Mouse (Mus musculus) E14TG2a.4 (cell line): Measurements from ENCODE around the gene Armc3.
A peak's percentile ranks its signal among the peaks of the same experiment; 100 is the strongest.

Experiments
- CTCF ChIP-seq: conservative IDR thresholded peaks from 2 replicates; pipeline ENCODE4 v1.5.1; 2014; ENCODE audit warnings: low read length
- NANOG ChIP-seq: IDR thresholded peaks from 2 replicates; pipeline ENCODE4 v1.6.1; 2014; ENCODE audit warnings: borderline replicate concordance, low read length, mixed read lengths

DNA sequence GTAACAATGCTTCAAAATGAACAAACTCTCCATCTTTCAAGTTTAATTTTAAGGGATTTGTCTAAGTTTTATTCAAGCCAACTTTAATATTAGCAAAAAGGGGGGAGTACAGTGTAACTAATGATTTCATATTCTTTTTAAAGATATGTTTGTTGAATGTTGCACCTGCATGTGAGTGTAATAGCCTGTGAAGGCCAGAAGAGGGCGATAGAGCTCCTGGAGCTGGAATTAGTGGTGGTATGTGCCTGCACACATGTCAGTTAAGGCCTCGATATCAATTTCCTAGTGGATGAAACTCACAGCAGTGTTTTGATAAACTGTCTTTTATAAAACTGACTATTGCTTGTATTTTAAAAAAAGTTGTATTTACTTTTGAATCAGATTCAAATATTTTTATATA, 39.7 kb downstream of the Armc3 start:
- TF ChIP-seq CTCF, result peak; percentile 95
- TF ChIP-seq NANOG, result no peak
